Mouse (Mus musculus): ENCODE measurements around the gene Mnd1.

DNA sequence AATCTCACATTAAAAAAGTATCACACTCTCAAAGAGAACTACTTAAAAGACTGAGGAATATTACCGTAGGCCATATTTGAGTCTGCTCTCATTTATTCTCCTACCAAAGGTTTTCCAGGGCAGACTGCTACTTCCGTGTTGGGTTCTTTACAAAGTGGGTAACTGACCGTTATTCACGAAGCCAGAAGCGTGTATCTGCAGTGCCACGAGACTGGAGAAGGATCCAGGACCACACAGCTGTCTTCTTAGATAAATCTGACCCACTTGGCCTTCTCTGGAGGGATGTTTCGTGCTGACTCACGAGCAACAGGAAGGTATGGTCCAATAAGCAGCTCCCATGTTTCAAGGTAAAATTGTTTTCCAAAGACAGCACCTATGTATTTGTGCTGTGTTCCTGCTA is 113.8 kb downstream of the Mnd1 start:
- TF ChIP-seq CTCF (IDR thresholded peaks at IDR 0.05; ENCODE audit: control insufficient read depth, insufficient read depth, insufficient replicate concordance, low read depth, low read length) (no peak), POLR2A (IDR thresholded peaks at IDR 0.05; ENCODE audit: control insufficient read depth, low read depth, low read length) (no peak)

All from testis, adult 2 months (tissue).